Mouse (Mus musculus): ENCODE data around the gene Pcmt1.

Gene Pcmt1

GRCm38 (mm10) chr10:7582891-7583557, 97.9 kb downstream of the Pcmt1 start:
- no peak for DNase-seq

GRCm38 (mm10) chr10:7582157-7582890, 98.6 kb downstream of the Pcmt1 start:
- DNase-seq: no peak

GRCm38 (mm10) chr10:7581401-7581800, 99.5 kb downstream of the Pcmt1 start:
- no peak for DNase-seq
